In the genomic region with DNA sequence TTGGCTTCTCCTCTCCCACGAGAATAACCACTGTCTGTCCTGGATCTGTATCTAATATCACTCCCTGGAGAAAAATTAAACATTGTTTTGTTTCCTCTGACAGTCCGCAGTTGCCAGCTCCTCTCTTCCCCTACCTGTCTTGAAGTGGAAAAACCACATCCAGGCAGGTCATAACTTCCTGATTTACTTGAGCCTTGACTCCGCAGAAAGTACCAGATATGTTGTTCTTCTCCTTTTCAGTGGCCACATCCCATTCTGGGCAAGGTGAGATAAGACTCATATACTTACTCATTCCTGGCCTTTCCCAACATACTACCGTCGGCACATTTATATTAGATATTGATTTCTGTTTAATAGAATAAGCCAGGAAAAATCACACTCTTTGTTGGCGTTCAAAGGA, we compare ENCODE assay signal across 33 mouse cellular contexts.
"Had no signal": no experiment of that assay in that cellular context is flagged by ENCODE, and none has a peak within 500 bp of the region (broad histone marks: within the 10 kb centered on the region; RNA-seq: fewer than 3 reads in every experiment).

No protein-coding gene starts in this region.

- ATAC-seq: hindbrain, embryonic 16.5 days; hindbrain, postnatal 0 days; inflammation-experienced regulatory T-cells, adult 6 months; intestine, embryonic 15.5 days; intestine, embryonic 16.5 days; intestine, postnatal 0 days had no signal

- H3K4me1 ChIP-seq: heart, embryonic 10.5 days; heart, embryonic 12.5 days; heart, embryonic 13.5 days; heart, embryonic 15.5 days; intestine, embryonic 15.5 days; kidney, embryonic 15.5 days had no signal

- DNase-seq: heart, postnatal 10 days; heart, postnatal 14 days; heart, postnatal 36 days; heart, postnatal 4 days; kidney, adult 11 months; kidney, adult 18-20 months; kidney, adult 2 months; kidney, adult 8-10 months; kidney, adult 9 months; kidney, postnatal 10 days; kidney, postnatal 14 days; kidney, postnatal 25 days; kidney, postnatal 36 days; kidney, postnatal 4 days; layer of hippocampus, adult 9-11 months; layer of hippocampus, postnatal 36 days had no signal

- H3K4me3 ChIP-seq: heart, embryonic 10.5 days; heart, embryonic 12.5 days; heart, embryonic 13.5 days; heart, embryonic 15.5 days; hindbrain, embryonic 10.5 days; hindbrain, embryonic 12.5 days; hindbrain, embryonic 13.5 days; hindbrain, embryonic 15.5 days; intestine, embryonic 15.5 days; kidney, embryonic 15.5 days; layer of hippocampus, adult 2 months; left cerebral cortex, adult 2 months had no signal
